Mouse (Mus musculus) right cerebral cortex, postnatal 36 days (tissue): Measurements from ENCODE around the gene Cacna1h.

Experiments used
- DNase-seq, 2 experiments: peaks; one replicate each; pipeline ENCODE4 v3.0.0; 2022; ENCODE audit warnings: low spot score in 2 of 2, mixed read lengths in 1 of 2

Gene Cacna1h

GRCm38 (mm10) chr17:25433617-25434606 is at the start of gene Cacna1h:
Gene Cacna1h, minus strand, starts transcription at chr17:25433783.
- peak in 1 of 2 experiments; percentile 55 for DNase-seq

DNA sequence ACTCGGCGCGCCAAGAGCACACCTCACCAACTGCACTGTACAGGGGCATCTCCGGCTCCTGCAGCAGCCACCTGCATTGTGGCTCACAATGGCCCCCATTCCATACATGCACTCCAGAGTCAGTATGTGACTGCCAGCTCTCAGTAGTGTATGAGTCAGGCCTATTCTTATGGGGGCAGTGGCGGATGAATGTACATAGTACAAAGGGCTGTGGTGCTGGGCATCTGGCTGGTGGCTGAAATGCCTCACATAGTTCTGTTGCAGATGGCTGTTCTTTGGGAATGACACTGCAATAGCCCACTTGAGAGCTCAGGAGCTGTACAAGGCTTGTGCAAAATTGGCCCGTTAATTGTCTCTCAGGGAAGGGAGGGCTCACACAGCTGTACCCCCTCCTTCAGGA is 48.5 kb upstream of the Cacna1h start:
- DNase-seq = no peak

DNA sequence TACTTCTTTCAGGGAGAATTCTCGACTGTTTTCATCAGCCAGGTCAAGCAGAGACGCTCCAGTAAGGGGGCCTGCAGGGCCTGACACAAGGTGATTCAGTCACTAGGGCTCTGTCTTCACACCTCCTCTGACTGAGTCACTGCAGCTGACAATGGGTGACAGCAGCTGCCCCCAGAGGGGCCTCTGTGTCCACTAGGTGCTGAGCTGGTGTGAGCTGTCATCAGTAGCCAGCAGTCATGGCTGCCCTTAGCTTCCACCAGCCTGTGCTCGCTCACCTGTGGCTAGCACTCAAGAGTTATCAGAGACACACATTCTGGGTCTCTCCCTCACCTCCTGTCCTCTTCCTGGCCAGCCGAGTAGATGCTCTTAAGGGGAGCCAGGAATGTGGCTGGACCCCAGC is 47.2 kb upstream of the Cacna1h start:
- DNase-seq = no peak

DNA sequence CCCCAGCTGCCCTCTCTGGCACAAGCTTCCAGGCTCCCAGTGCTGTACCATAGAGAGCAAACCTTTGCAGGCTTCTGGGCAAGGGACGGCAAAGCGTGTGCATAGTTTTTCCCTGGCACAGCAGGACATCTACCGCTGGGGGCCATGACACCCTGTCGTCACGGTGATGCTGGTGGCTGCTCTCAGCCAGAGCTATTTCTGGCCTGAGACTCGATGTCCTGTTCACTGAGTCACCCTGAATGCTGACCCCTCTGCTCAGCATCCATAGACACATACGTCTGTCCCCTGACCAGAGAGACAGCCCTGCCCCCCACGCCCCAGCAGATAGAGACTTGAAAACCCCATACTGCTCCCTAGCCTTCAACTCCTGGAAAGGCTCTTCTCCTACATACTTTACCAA is 46.6 kb upstream of the Cacna1h start:
- DNase-seq = no peak

DNA sequence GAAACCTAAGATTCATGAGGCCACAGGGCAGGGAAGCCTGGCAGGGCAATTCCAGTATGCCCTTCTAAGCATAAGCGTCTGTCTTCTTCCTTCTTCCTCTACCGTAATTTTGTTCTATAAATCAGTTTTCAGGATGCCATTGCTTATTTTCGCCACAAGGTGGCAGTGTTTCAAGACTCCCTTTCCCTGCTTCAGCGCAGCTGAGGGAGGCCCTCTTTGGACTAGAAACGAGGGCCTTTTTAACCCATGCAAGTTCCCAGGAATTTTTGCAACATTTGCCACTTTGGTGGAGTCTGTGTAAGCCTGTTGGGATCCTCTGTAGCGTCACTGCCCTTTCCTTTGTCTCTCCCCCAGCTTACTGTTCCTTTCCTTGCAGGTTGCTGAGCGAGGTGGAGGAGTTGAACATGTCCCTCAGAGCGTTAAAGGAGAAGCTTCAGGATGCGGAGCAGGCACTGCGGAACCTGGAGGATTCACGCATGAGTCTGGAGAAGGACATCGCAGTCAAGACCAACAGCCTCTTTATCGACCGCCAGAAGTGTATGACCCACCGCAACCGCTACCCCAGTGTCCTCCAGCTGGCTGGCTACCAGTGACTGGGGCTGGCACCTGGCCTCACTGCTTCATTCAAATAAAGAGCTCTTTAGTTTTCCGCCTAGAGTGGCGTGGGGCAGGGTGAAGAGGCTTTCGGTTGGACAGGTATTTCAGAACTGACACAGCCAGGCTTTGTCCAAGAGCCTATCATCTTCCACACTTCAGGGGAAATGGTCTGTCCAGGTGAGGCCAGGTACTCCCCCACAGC is 42.6 kb upstream of the Cacna1h start:
- DNase-seq = peak in 1 of 2 experiments; percentile 32

DNA sequence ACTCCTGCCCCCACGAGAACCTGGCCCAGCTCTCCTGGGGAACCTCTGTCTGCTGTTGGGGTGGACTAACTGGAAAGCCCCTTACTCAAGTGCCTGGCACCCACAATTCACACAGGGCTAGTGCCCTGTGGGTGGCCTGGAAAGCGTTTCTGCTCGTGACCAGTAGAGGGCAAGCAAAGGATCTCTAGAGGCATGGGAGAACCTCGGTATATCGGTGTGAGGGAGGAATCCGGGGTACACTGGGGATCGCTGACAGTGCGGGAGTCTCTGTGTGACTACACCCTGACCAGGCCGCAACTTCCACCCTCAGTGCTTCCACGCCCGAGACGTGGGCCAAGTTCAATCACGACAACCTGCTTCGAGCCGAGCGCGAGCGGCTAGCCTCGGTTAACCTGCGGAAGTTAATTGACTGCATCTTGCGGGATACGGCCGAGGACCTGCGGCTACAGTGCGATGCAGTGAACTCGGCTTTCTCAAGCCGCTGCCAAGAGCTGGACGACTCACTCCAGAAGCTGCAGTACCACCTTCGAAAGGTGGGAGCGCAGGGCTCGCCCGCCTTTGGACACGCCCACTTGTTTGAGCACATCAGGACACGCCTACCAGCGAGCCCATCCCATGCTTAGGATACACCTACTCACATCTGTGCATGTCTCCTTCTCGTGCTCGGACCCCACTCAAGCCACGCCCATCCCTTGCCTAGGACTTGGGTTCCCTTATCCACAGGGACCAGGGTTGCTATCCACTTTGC is 40.9 kb upstream of the Cacna1h start:
- DNase-seq = no peak

- no peak for DNase-seq
Observed at GRCm38 (mm10) chr17:25472044-25472443, 38.5 kb upstream of the Cacna1h start.

DNA sequence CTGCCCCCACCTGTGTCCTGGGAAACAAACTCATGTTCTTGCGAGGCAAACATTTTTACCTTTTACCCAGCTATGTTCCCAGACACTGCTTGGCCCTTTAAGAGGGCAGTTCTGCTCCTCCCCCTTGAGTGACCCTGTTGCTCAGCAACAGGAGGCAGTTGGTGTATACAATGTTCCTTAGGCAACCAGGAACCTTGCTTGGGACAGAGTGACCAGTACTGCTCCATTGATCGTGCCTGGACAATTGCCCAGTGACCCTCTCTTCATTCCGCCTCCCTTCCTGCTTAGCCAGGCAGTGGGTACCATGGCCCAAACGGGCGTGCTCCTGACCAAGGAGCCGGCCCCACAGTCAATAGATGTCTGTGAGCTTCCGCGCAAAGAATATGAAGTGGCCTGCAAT is 37.8 kb upstream of the Cacna1h start:
- DNase-seq = peak; percentile 44 to 48

DNA sequence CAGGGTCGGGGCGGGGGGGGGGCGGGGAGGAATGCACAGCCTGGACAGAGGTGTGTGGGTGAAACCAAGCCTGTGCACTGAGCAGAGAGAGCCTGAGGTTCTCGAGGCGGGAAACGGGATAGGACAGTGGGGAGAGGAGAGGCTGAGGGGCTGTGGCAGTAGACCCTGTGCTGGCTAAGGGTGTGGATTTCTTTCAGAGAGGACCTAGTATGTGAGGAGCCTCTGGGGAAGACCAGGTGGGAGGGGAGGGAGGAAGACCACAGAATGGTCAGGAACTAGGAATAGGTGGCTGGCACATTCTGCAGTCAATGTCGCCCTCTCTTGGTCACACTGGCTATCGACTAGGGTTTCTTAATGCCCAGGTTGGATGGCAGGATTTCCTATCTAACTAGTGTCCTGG is 36.2 kb upstream of the Cacna1h start:
- DNase-seq = peak; percentile 43 to 48

GRCm38 (mm10) chr17:25468301-25468700 is 34.7 kb upstream of the Cacna1h start:
- DNase-seq = no peak

GRCm38 (mm10) chr17:25467781-25468180 is 34.2 kb upstream of the Cacna1h start:
- DNase-seq = no peak

- no peak for DNase-seq
Observed at GRCm38 (mm10) chr17:25466257-25466656, 32.7 kb upstream of the Cacna1h start.

- no peak for DNase-seq
Observed at GRCm38 (mm10) chr17:25464091-25464490, 30.5 kb upstream of the Cacna1h start.

DNA sequence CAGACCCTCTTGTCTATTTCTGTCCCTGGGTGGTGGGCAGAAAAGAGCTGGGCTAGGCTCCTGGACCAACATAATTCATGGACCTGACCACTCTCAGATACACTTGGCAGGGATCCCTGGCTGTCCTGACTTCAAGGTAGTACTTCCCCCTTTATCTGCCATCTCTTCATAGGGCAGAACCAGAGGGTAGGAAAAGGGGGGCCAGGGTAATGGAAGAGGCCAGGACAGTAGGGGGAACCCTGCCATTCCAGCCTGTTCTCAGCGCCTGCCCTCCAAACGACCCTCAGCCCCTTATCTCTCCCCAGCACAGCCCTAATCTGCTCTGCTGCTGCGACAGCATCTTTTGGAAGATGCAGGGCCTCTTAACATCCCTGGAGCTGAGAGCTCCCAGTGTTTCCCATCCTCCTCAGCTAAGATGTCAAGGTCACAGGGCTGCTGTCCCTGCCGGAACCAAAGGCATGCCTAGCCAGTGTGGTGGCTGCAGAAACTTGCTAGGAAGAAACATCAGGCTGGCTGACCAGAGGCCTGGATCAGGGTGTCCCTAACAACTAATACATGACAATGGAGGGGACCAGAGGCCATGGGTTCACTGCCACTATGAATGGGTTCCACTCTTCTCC is 29.9 kb upstream of the Cacna1h start:
- no peak for DNase-seq

DNA sequence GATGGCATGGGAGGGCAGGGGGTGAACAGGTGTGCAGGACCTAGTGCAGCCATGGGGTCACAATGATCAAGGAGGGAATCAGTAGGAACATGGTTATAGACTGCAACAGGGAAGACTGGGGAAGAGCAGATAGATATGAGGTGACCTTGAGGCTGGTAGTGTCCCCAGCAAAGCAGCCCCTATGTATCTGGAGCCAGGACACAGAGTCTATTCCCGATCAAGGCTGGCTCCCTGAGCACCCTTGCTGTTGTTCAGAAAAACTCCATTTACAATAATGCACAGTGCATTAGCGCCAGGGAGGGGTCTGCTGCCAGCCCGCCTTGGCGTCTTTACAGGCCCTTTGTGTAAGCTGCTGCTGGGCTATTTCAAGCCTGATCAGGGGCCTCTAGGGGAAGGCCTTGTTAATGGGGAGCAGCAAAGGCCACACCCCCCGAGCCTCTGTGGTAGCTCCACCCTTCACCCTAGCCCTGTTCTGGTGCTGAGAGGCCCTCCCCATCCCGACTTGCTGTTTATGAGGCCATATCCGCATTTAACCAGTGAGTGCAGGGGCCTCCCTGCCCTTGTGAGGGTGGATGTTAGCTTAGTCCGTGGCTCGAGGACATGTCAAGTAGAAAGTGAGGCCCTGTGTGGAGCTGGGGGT is 28.8 kb upstream of the Cacna1h start:
- DNase-seq = no peak

GRCm38 (mm10) chr17:25456540-25456939 is 23.0 kb upstream of the Cacna1h start:
- peak; percentile 66 to 73 for DNase-seq

DNA sequence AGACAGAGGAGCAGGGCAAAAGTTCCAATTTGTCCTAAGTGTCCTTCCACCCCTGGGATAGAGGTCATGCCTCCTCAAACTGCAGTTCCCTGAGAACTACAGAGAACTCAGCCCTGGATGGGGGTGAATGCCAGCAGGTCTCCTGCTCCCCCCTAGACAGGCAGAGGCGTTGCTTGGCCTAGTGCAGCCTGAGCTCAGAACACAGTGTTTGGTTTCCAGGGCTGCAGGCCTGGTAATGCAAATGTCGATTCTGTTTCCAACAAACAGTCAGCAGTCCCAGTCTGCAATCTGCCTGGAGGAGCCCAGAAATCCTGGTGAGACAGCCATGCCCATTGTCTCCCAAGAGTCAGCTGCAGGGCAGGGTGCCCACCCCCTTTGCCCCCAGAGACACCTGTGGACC is 20.7 kb upstream of the Cacna1h start, which contains the start of gene Tekt4:
Gene Tekt4, plus strand, starts transcription at position 344 of the 400 bp plus-strand sequence.
- no peak for DNase-seq

- no peak for DNase-seq
Observed at GRCm38 (mm10) chr17:25452246-25452965, 18.8 kb upstream of the Cacna1h start.

DNA sequence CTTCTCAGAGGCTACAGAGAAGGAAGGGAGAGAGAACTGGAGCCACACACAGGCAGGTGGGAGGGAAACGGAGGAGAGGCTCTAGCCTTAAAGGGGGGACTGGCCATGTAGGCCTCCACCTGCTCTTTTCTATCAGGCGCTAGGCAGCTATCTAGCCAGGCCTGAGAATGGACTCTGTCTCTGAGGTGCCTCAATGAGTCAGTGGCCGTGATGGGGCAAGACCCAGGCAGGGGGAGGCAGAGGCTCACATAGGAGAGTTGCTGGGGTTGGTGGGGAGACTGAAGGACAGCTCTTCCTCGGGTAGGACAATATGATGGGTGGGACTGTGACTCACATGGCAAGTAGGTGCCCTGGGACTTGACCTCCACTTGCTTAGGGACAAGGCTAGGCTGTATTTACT is 16.7 kb upstream of the Cacna1h start:
- no peak for DNase-seq

DNA sequence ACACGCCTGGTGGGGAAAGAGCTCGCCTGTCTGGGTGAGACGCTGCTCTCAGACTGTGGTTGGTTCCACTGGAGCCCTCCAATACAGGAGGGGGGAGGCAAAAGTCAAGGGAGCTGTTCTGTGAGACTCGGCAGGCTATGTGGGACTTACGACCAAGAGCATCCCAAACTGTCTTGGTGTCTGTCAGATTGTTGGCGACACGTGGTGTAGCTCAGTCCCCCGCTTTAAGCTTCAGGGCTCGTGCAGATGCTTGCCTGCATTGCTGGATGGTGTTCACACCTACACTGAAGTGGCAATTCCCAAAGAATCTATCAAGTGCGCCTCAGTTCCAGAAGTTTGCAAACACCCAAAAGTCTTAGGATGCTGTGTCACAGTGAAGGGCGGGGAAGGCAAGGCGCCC is 14.3 kb upstream of the Cacna1h start:
- DNase-seq = no peak
